ENCODE assay signal across 8 mouse cellular contexts in genomic region chr8:121949941-121950748, GRCm38 (mm10). TPM values are rescaled to one million over a fixed set of nuclear protein-coding genes. Genes with fewer than 3 reads are reported as not detected.
DNase-seq lines count a peak whose midpoint lies in the region; ATAC-seq and TF ChIP-seq lines count a peak whose summit lies in the region.

No protein-coding gene starts in this region.

- peak; percentile 76; the same call in 1 of the 2 replicates for TF ChIP-seq EP300 in ES-Bruce4 (IDR thresholded peaks at IDR 0.05; ENCODE audit: insufficient read depth, low read depth, low read length)
- TF ChIP-seq EP300 in liver, postnatal 0 days (IDR thresholded peaks at IDR 0.05; ENCODE audit: low read depth) = no peak; the same call in 1 of the 2 replicates

- peak overlapping the region; percentile 98 for H3K9ac ChIP-seq in ES-Bruce4 (ENCODE audit: low read depth, poor library complexity, severe bottlenecking)
- H3K9ac ChIP-seq in forebrain, embryonic 13.5 days = peak overlapping the region; percentile 98
- H3K9ac ChIP-seq in liver, postnatal 0 days (replicated peaks) = peak overlapping the region; percentile 93
- H3K9ac ChIP-seq in neural tube, embryonic 14.5 days (replicated peaks; ENCODE audit: low read depth, low read length) = peak overlapping the region; percentile 99

- H3K9me3 ChIP-seq in ES-Bruce4 (replicated peaks; ENCODE audit: control insufficient read depth, insufficient read depth, low read length, poor library complexity, severe bottlenecking) = no peaks in the 10 kb centered on the region
- no peaks in the 10 kb centered on the region for H3K9me3 ChIP-seq in forebrain, embryonic 13.5 days (replicated peaks)
- no peaks in the 10 kb centered on the region for H3K9me3 ChIP-seq in liver, postnatal 0 days (ENCODE audit: low read length)
- H3K9me3 ChIP-seq in neural tube, embryonic 14.5 days (ENCODE audit: control insufficient read depth, low read length) = no peaks in the 10 kb centered on the region

- intact Hi-C loops in heart, postnatal 10 days (cut with DNase I) = no loop called here

- TF ChIP-seq CTCF in ES-Bruce4 (IDR thresholded peaks at IDR 0.05; ENCODE audit: low read depth, low read length) = no peak
- TF ChIP-seq CTCF in liver, postnatal 0 days (IDR thresholded peaks at IDR 0.05; ENCODE audit: low read depth) = no peak

- no peaks in the 10 kb centered on the region for H3K27me3 ChIP-seq in ES-Bruce4 (ENCODE audit: control insufficient read depth, insufficient read depth, low read length, poor library complexity, severe bottlenecking)
- no peaks in the 10 kb centered on the region for H3K27me3 ChIP-seq in forebrain, embryonic 13.5 days
- H3K27me3 ChIP-seq in liver, postnatal 0 days (ENCODE audit: insufficient read depth, low read length) = no peaks in the 10 kb centered on the region
- H3K27me3 ChIP-seq in neural tube, embryonic 14.5 days (ENCODE audit: control insufficient read depth, insufficient read depth, low read length) = no peaks in the 10 kb centered on the region

- peaks cover 18% of the 10 kb centered on the region for H3K36me3 ChIP-seq in ES-Bruce4 (ENCODE audit: control insufficient read depth, insufficient read depth, low read length, poor library complexity, severe bottlenecking)
- peaks cover 19% of the 10 kb centered on the region for H3K36me3 ChIP-seq in forebrain, embryonic 13.5 days (ENCODE audit: poor library complexity, severe bottlenecking)
- peaks cover 10% of the 10 kb centered on the region for H3K36me3 ChIP-seq in liver, postnatal 0 days (replicated peaks; ENCODE audit: insufficient read depth, low read length)
- peaks cover 9% of the 10 kb centered on the region; the same call in 1 of the 2 replicates for H3K36me3 ChIP-seq in neural tube, embryonic 14.5 days (ENCODE audit: control insufficient read depth, insufficient read depth, low read length)

- under 1% methylated on average over 66 of the region's 66 CpGs for WGBS in forebrain, embryonic 13.5 days
- under 1% methylated on average over 64 of the region's 66 CpGs for WGBS in large intestine, adult 2 months
- WGBS in liver, postnatal 0 days (ENCODE audit: insufficient replicate concordance) = 2% methylated on average over 65 of the region's 66 CpGs
- under 1% methylated on average over 63 of the region's 66 CpGs for WGBS in neural tube, embryonic 14.5 days

- H3K27ac ChIP-seq in ES-Bruce4 (ENCODE audit: insufficient read depth, low read length) = peak overlapping the region; percentile 60
- peak overlapping the region; percentile 95 for H3K27ac ChIP-seq in forebrain, embryonic 13.5 days
- peak overlapping the region; percentile 98 for H3K27ac ChIP-seq in liver, postnatal 0 days (ENCODE audit: low read depth)
- H3K27ac ChIP-seq in neural tube, embryonic 14.5 days (ENCODE audit: low read depth, low read length) = peak overlapping the region; percentile 96

- TF ChIP-seq POLR2A in ES-Bruce4 (IDR thresholded peaks at IDR 0.05; ENCODE audit: insufficient read depth, low read length) = no peak

- peak; percentile 98 for DNase-seq in heart, postnatal 10 days
- DNase-seq in large intestine, adult 2 months (ENCODE audit: low read depth, low spot score) = peak; percentile 97
- peak; percentile 99 for DNase-seq in liver, postnatal 0 days
- peak; percentile 100 for DNase-seq in testis, postnatal 10 days (ENCODE audit: low spot score)

- peak overlapping the region; percentile 91 for H3K4me3 ChIP-seq in ES-Bruce4 (ENCODE audit: low read depth, low read length)
- peak overlapping the region; percentile 78 for H3K4me3 ChIP-seq in forebrain, embryonic 13.5 days
- peak overlapping the region; percentile 76 for H3K4me3 ChIP-seq in liver, postnatal 0 days (ENCODE audit: low read depth, low read length)
- H3K4me3 ChIP-seq in neural tube, embryonic 14.5 days (ENCODE audit: low read depth, low read length) = peak overlapping the region; percentile 78

- peak; percentile 92 for ATAC-seq in cerebellum, adult (ENCODE audit: insufficient number of reproducible peaks, low FRiP score, low TSS enrichment)
- peak; percentile 96 for ATAC-seq in forebrain, embryonic 13.5 days
- peak; percentile 88 for ATAC-seq in liver, postnatal 0 days
- ATAC-seq in neural tube, embryonic 14.5 days (ENCODE audit: low read depth) = peak; percentile 95

- peak overlapping the region; percentile 96 for H3K4me2 ChIP-seq in forebrain, embryonic 13.5 days
- peak overlapping the region; percentile 82 for H3K4me2 ChIP-seq in liver, postnatal 0 days (ENCODE audit: low read depth, low read length)
- H3K4me2 ChIP-seq in neural tube, embryonic 14.5 days (ENCODE audit: low read depth, low read length) = peak overlapping the region; percentile 59

- peaks cover 9% of the 10 kb centered on the region for H3K4me1 ChIP-seq in ES-Bruce4 (ENCODE audit: control insufficient read depth, insufficient read depth, low read length)
- peaks cover 54% of the 10 kb centered on the region for H3K4me1 ChIP-seq in forebrain, embryonic 13.5 days
- H3K4me1 ChIP-seq in liver, postnatal 0 days (ENCODE audit: insufficient read depth) = peaks cover 55% of the 10 kb centered on the region
- H3K4me1 ChIP-seq in neural tube, embryonic 14.5 days (ENCODE audit: control insufficient read depth, insufficient read depth, low read length) = peaks cover 30% of the 10 kb centered on the region

RNA-seq across cellular contexts. Expression of gene Banp, which starts 0.6 kb away (rescaled TPM):
- polyA plus RNA-seq in ES-Bruce4 (2011; ENCODE audit: insufficient read depth, insufficient read length, low read depth, missing spikeins) = 47.2 and 54.8 TPM in 2 replicates
- 57.5 and 60.9 TPM in 2 replicates for polyA plus RNA-seq in forebrain, embryonic 13.5 days (2015; fragmentation: Nextera tagmentation; extraction: Ambion mirVana)
- 10 to 100 TPM in 1 of 2 experiments, 1 to 10 TPM in 1; 9.8 to 11.9 TPM for total RNA-seq in heart, postnatal 10 days (2021)
- polyA plus RNA-seq in large intestine, adult 2 months (2012; rRNA removed) = 28.3 and 35.3 TPM in 2 replicates
- polyA plus RNA-seq in liver, postnatal 0 days (2015; fragmentation: Nextera tagmentation; extraction: Ambion mirVana) = 7.6 and 7.9 TPM in 2 replicates
- 47.2 and 53.9 TPM in 2 replicates for polyA plus RNA-seq in neural tube, embryonic 14.5 days (2014; fragmentation: Nextera tagmentation; extraction: Ambion mirVana)

RNA-seq across cellular contexts. Expression of gene Car5a, which starts 5.4 kb away (rescaled TPM):
- 4.3 and 5.8 TPM in 2 replicates for polyA plus RNA-seq in ES-Bruce4 (2011; ENCODE audit: insufficient read depth, insufficient read length, low read depth, missing spikeins)
- 0.25 TPM in 1 of 2 replicates, not detected in the other for polyA plus RNA-seq in forebrain, embryonic 13.5 days (2015; fragmentation: Nextera tagmentation; extraction: Ambion mirVana)
- not detected for total RNA-seq in heart, postnatal 10 days (2021)
- 0.10 and 0.18 TPM in 2 replicates for polyA plus RNA-seq in large intestine, adult 2 months (2012; rRNA removed)
- polyA plus RNA-seq in liver, postnatal 0 days (2015; fragmentation: Nextera tagmentation; extraction: Ambion mirVana) = 5.9 and 9.6 TPM in 2 replicates
- 0.16 TPM in 1 of 2 replicates, not detected in the other for polyA plus RNA-seq in neural tube, embryonic 14.5 days (2014; fragmentation: Nextera tagmentation; extraction: Ambion mirVana)

RNA-seq across cellular contexts. Expression of gene Slc7a5, which starts 42.7 kb away (rescaled TPM):
- 80.8 and 85.4 TPM in 2 replicates for polyA plus RNA-seq in ES-Bruce4 (2011; ENCODE audit: insufficient read depth, insufficient read length, low read depth, missing spikeins)
- polyA plus RNA-seq in forebrain, embryonic 13.5 days (2015; fragmentation: Nextera tagmentation; extraction: Ambion mirVana) = 28.1 and 30.6 TPM in 2 replicates
- total RNA-seq in heart, postnatal 10 days (2021) = 10 to 100 TPM in 1 of 2 experiments, 1 to 10 TPM in 1; 8.6 to 11.3 TPM
- 16.8 and 19.3 TPM in 2 replicates for polyA plus RNA-seq in large intestine, adult 2 months (2012; rRNA removed)
- polyA plus RNA-seq in liver, postnatal 0 days (2015; fragmentation: Nextera tagmentation; extraction: Ambion mirVana) = 10.5 and 10.8 TPM in 2 replicates
- polyA plus RNA-seq in neural tube, embryonic 14.5 days (2014; fragmentation: Nextera tagmentation; extraction: Ambion mirVana) = 38.1 and 50.7 TPM in 2 replicates

Comparison
In these comparisons a context has a peak if more than half of its experiments do, and no peak if none do; other contexts are left out.
1. Peak in every context shown above with its lines: DNase-seq, ATAC-seq, H3K4me3 ChIP-seq and H3K27ac ChIP-seq.